Comparison of ENCODE assay signal across 7 mouse cellular contexts in the genomic region with DNA sequence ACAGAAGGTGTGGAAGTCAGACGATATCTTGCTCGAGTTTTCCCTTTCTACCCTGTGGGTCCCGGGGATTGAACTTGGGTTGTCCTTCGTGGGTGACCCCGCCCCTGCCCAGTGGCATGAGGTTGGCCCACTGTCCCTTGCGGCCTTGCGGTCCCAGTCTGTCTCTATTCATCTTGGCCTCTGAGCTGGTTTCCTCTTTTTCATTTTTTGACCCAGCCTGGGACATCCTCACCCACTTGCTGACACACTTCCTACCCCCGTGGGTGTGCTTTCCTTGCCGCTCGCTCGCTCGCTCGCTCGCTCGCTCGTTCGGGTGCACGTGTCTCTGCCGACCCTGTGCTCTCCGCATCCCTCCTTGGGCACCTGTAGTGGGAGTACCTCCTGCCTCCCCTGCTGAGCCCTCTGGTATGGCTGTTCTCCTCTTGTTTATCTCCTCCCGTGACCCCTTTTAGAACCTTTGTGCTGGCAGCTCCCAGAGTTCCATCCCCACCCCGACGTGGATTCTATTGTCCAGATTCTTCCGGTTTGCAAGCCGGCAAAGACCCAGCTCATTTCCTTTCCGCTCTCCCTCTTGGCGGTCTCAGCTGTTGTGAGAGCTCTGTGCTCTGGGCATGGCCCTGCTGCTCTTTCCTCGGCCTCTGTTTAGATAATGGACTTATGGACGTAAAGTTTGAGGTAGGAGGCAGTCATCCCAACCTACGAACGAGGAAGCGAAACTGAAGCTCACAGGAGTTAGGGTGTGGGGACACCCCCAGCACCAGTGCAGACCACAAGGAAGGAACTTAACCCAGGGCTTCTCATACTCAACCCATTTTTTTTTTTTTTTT. TPM values are rescaled to one million over a fixed set of nuclear protein-coding genes. Genes with fewer than 3 reads are reported as not detected.
DNase-seq lines count a peak whose midpoint lies in the region; ATAC-seq lines count a peak whose summit lies in the region.

No protein-coding gene starts in this region.

- no peak for DNase-seq in midbrain, embryonic 14.5 days
- no peak for DNase-seq in embryonic facial prominence, embryonic 14.5 days (ENCODE audit: low spot score)
- DNase-seq in kidney, postnatal 10 days = peak; percentile 68
- no peak for DNase-seq in frontal cortex, adult 2 months (ENCODE audit: extremely low spot score in 1 of 2, low spot score in 1 of 2)
- no peak for DNase-seq in frontal cortex, postnatal 36 days (ENCODE audit: low spot score in 2 of 2)

- H3K27me3 ChIP-seq in midbrain, embryonic 13.5 days = no peaks in the 10 kb centered on the region
- H3K27me3 ChIP-seq in midbrain, embryonic 14.5 days (ENCODE audit: control insufficient read depth, insufficient read depth, low read length) = no peaks in the 10 kb centered on the region
- no peaks in the 10 kb centered on the region for H3K27me3 ChIP-seq in embryonic facial prominence, embryonic 14.5 days (replicated peaks; ENCODE audit: control insufficient read depth, insufficient read depth, low read length)

- H3K4me3 ChIP-seq in midbrain, embryonic 13.5 days (replicated peaks) = no peak overlapping the region
- no peak overlapping the region for H3K4me3 ChIP-seq in midbrain, embryonic 14.5 days (replicated peaks; ENCODE audit: low read depth, low read length)
- no peak overlapping the region for H3K4me3 ChIP-seq in embryonic facial prominence, embryonic 14.5 days (ENCODE audit: low read depth, low read length)

- H3K4me2 ChIP-seq in midbrain, embryonic 13.5 days (replicated peaks) = no peak overlapping the region
- no peak overlapping the region for H3K4me2 ChIP-seq in midbrain, embryonic 14.5 days (ENCODE audit: low read length)
- H3K4me2 ChIP-seq in embryonic facial prominence, embryonic 14.5 days (ENCODE audit: low read depth, low read length) = no peak overlapping the region

- 82% methylated on average over 32 of the region's 32 CpGs for WGBS in midbrain, embryonic 13.5 days
- WGBS in midbrain, embryonic 14.5 days = 80% methylated on average over 32 of the region's 32 CpGs
- 83% methylated on average over 32 of the region's 32 CpGs for WGBS in embryonic facial prominence, embryonic 14.5 days

- no peak for ATAC-seq in midbrain, embryonic 13.5 days
- ATAC-seq in midbrain, embryonic 14.5 days (ENCODE audit: low FRiP score, low TSS enrichment) = no peak
- no peak for ATAC-seq in embryonic facial prominence, embryonic 14.5 days (ENCODE audit: low read depth)
- ATAC-seq in megakaryocyte-erythroid progenitor cell, adult 5-6 weeks (replicated peaks; ENCODE audit: low FRiP score, low TSS enrichment, poor library complexity, severe bottlenecking) = peak; percentile 33

- no peaks in the 10 kb centered on the region for H3K9me3 ChIP-seq in midbrain, embryonic 13.5 days
- no peaks in the 10 kb centered on the region for H3K9me3 ChIP-seq in midbrain, embryonic 14.5 days (ENCODE audit: control insufficient read depth, low read length)
- no peaks in the 10 kb centered on the region for H3K9me3 ChIP-seq in embryonic facial prominence, embryonic 14.5 days (ENCODE audit: control insufficient read depth, low read length)

- 0 out of 2 replicates have a peak, but pooled peaks cover 2% of the 10 kb centered on the region for H3K36me3 ChIP-seq in midbrain, embryonic 13.5 days
- H3K36me3 ChIP-seq in midbrain, embryonic 14.5 days (ENCODE audit: control insufficient read depth, insufficient read depth, low read length) = no peaks in the 10 kb centered on the region
- H3K36me3 ChIP-seq in embryonic facial prominence, embryonic 14.5 days (ENCODE audit: control insufficient read depth, insufficient read depth, low read length) = no peaks in the 10 kb centered on the region

- 0 out of 2 replicates have a peak, but pooled peaks cover 5% of the 10 kb centered on the region for H3K4me1 ChIP-seq in midbrain, embryonic 13.5 days (replicated peaks)
- H3K4me1 ChIP-seq in midbrain, embryonic 14.5 days (ENCODE audit: control insufficient read depth, insufficient read depth, low read length) = no peaks in the 10 kb centered on the region
- H3K4me1 ChIP-seq in embryonic facial prominence, embryonic 14.5 days (ENCODE audit: control insufficient read depth, insufficient read depth, low read length) = peaks cover 14% of the 10 kb centered on the region

- peak overlapping the region; percentile 30; the same call in 1 of the 2 replicates for H3K27ac ChIP-seq in midbrain, embryonic 13.5 days
- no peak overlapping the region for H3K27ac ChIP-seq in midbrain, embryonic 14.5 days (replicated peaks; ENCODE audit: low read depth, low read length)
- peak overlapping the region; percentile 93 for H3K27ac ChIP-seq in embryonic facial prominence, embryonic 14.5 days (replicated peaks; ENCODE audit: low read depth, low read length)

- H3K9ac ChIP-seq in midbrain, embryonic 13.5 days (replicated peaks) = no peak overlapping the region
- H3K9ac ChIP-seq in midbrain, embryonic 14.5 days (replicated peaks; ENCODE audit: low read length) = no peak overlapping the region
- no peak overlapping the region for H3K9ac ChIP-seq in embryonic facial prominence, embryonic 14.5 days (ENCODE audit: low read depth, low read length)

RNA-seq across cellular contexts. Expression of a gene that starts 9.8 kb away (rescaled TPM):
- 16.2 and 18.3 TPM in 2 replicates for polyA plus RNA-seq in midbrain, embryonic 13.5 days (2015; fragmentation: Nextera tagmentation; extraction: Ambion mirVana)
- polyA plus RNA-seq in midbrain, embryonic 14.5 days (2014; fragmentation: Nextera tagmentation; extraction: Ambion mirVana) = 10.9 and 11.3 TPM in 2 replicates
- polyA plus RNA-seq in embryonic facial prominence, embryonic 14.5 days (2014; fragmentation: Nextera tagmentation; extraction: Ambion mirVana) = 28.6 and 28.8 TPM in 2 replicates
- 31.8 and 34.0 TPM in 2 replicates for total RNA-seq in megakaryocyte-erythroid progenitor cell, adult 5-6 weeks (2014; fragmentation: Nextera tagmentation)
- total RNA-seq in megakaryocyte-erythroid progenitor cell, adult 5-6 weeks (2017) = 36.1 and 47.5 TPM in 2 replicates
- 35.3 and 36.9 TPM in 2 replicates for polyA plus RNA-seq in frontal cortex, adult 2 months (2012; rRNA removed)

RNA-seq across cellular contexts. Expression of a gene that starts 31.8 kb away (rescaled TPM):
- 26.1 and 28.7 TPM in 2 replicates for polyA plus RNA-seq in midbrain, embryonic 13.5 days (2015; fragmentation: Nextera tagmentation; extraction: Ambion mirVana)
- 23.8 and 25.9 TPM in 2 replicates for polyA plus RNA-seq in midbrain, embryonic 14.5 days (2014; fragmentation: Nextera tagmentation; extraction: Ambion mirVana)
- polyA plus RNA-seq in embryonic facial prominence, embryonic 14.5 days (2014; fragmentation: Nextera tagmentation; extraction: Ambion mirVana) = 13.9 and 20.3 TPM in 2 replicates
- total RNA-seq in megakaryocyte-erythroid progenitor cell, adult 5-6 weeks (2014; fragmentation: Nextera tagmentation) = 10.7 and 20.4 TPM in 2 replicates
- total RNA-seq in megakaryocyte-erythroid progenitor cell, adult 5-6 weeks (2017) = 3.4 and 7.2 TPM in 2 replicates
- polyA plus RNA-seq in frontal cortex, adult 2 months (2012; rRNA removed) = 86.3 and 86.5 TPM in 2 replicates

RNA-seq across cellular contexts. Expression of a gene that starts 43.0 kb away (rescaled TPM):
- 905 and 914 TPM in 2 replicates for polyA plus RNA-seq in midbrain, embryonic 13.5 days (2015; fragmentation: Nextera tagmentation; extraction: Ambion mirVana)
- polyA plus RNA-seq in midbrain, embryonic 14.5 days (2014; fragmentation: Nextera tagmentation; extraction: Ambion mirVana) = 1,038 and 1,071 TPM in 2 replicates
- polyA plus RNA-seq in embryonic facial prominence, embryonic 14.5 days (2014; fragmentation: Nextera tagmentation; extraction: Ambion mirVana) = 1,928 and 1,996 TPM in 2 replicates
- total RNA-seq in megakaryocyte-erythroid progenitor cell, adult 5-6 weeks (2014; fragmentation: Nextera tagmentation) = 2,668 and 3,132 TPM in 2 replicates
- 1,591 and 2,082 TPM in 2 replicates for total RNA-seq in megakaryocyte-erythroid progenitor cell, adult 5-6 weeks (2017)
- polyA plus RNA-seq in frontal cortex, adult 2 months (2012; rRNA removed) = 543 and 568 TPM in 2 replicates

RNA-seq across cellular contexts. Expression of a gene that starts 48.8 kb away (rescaled TPM):
- 48.6 and 49.1 TPM in 2 replicates for polyA plus RNA-seq in midbrain, embryonic 13.5 days (2015; fragmentation: Nextera tagmentation; extraction: Ambion mirVana)
- polyA plus RNA-seq in midbrain, embryonic 14.5 days (2014; fragmentation: Nextera tagmentation; extraction: Ambion mirVana) = 40.5 and 51.2 TPM in 2 replicates
- 40.3 and 41.9 TPM in 2 replicates for polyA plus RNA-seq in embryonic facial prominence, embryonic 14.5 days (2014; fragmentation: Nextera tagmentation; extraction: Ambion mirVana)
- 66.1 and 67.0 TPM in 2 replicates for total RNA-seq in megakaryocyte-erythroid progenitor cell, adult 5-6 weeks (2014; fragmentation: Nextera tagmentation)
- 31.2 and 54.2 TPM in 2 replicates for total RNA-seq in megakaryocyte-erythroid progenitor cell, adult 5-6 weeks (2017)
- 37.6 and 38.2 TPM in 2 replicates for polyA plus RNA-seq in frontal cortex, adult 2 months (2012; rRNA removed)

RNA-seq across cellular contexts. Expression of a gene that starts 50.2 kb away (rescaled TPM):
- polyA plus RNA-seq in midbrain, embryonic 13.5 days (2015; fragmentation: Nextera tagmentation; extraction: Ambion mirVana) = not detected in 2 replicates
- not detected in 2 replicates for polyA plus RNA-seq in midbrain, embryonic 14.5 days (2014; fragmentation: Nextera tagmentation; extraction: Ambion mirVana)
- not detected in 2 replicates for polyA plus RNA-seq in embryonic facial prominence, embryonic 14.5 days (2014; fragmentation: Nextera tagmentation; extraction: Ambion mirVana)
- not detected in 2 replicates for total RNA-seq in megakaryocyte-erythroid progenitor cell, adult 5-6 weeks (2014; fragmentation: Nextera tagmentation)
- total RNA-seq in megakaryocyte-erythroid progenitor cell, adult 5-6 weeks (2017) = not detected in 2 replicates
- polyA plus RNA-seq in frontal cortex, adult 2 months (2012; rRNA removed) = not detected in 2 replicates
